Mouse (Mus musculus): Measurements from ENCODE around the gene Zfp688. TPM values are rescaled to one million over a fixed set of nuclear protein-coding genes. Genes with fewer than 3 reads are reported as not detected.
"Not testable (repeated sequence)": the region's sequence is repeated elsewhere in the genome, so short reads cannot be mapped to it uniquely, and the experiment has no call there.

Gene Zfp688
- polyA plus RNA-seq, 1 experiment from 2014 or later, result 12.0 TPM

DNA sequence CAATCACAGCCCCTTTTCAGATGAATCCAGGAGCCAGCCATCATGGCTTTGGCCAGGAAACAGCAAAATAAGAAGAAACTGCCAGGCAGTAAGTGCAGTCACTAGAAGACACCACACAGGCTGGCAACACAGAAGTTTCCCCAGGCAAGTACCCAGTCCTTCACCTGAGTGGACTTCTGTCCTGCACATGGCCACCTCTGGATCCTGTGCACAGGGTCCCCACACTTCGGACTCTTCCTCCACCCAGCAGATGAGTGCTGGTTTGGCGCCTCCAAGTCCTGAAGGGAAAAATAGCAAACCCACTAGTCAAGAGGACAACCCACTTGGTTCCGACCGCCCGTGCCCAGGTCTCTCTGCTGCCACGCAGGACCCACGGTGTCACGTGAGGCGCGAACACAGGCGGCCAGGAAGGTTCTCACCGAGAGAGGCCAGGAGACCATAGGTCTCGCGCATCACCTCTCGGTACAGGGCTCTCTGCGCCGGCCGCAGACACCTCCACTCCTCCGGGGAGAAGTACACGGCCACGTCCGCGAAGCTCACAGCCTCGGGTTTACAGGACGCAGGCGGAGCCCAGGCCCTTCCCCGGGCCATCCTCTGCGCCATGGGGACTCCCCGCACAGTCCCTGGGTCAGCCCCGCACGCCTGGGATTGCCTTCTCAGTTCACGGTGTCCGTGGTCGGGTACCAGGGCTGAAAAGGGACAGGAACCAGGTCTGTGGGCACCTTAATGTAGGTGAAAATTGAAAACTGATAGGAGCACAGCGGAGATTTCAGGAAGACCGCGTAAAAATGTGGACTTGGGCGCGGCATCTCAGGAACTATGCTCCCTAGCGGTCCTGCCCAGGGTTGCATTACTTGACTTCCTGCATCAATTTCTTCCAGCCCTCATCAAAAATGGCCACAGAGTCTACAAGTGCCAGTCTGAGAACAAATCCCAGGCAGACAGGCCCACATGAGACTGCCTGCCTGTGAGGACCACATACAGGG is 15.6 kb downstream of the Zfp688 start, which contains the start of gene Zfp764:
Gene Zfp764, minus strand, starts transcription at position 821 of the 986 bp plus-strand sequence.
- H3K9me3 ChIP-seq (replicated peaks); H3K36me3 ChIP-seq; H3K27me3 ChIP-seq; H3K4me1 ChIP-seq (replicated peaks): not testable (repeated sequence)
- Histone ChIP-seq H3K27ac (peak within 1 kb of the TSS; percentile 76), H3K4me2 (peak within 1 kb of the TSS; percentile 96), H3K4me3 (peak within 1 kb of the TSS; percentile 67), H3K9ac (peak within 1 kb of the TSS; percentile 78)
- ATAC-seq (replicated peaks; ENCODE audit: insufficient number of reproducible peaks, insufficient read depth, low FRiP score, low read depth), result peak; percentile 83
- WGBS, result 3% methylated on average over 40 of the region's 40 CpGs

DNA sequence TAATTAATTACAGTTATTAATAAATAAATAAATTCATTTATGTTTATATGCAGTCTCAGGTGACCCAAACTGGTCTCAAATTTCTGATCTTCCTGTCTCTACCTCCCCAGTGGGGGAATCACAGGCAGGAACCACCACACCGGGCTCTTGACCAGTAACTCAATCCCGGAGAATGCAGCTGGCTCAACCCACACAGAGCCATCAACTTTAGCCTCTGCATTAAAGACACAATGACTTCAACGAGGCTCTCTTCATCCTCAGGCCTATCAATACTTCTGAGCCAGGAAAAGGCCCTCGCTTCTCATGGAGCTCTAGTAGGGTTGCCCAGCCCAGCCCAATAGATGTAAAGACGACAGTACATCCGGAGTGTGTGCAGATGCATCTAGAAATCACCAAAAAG is 17.8 kb downstream of the Zfp688 start:
- H3K9ac ChIP-seq; H3K4me3 ChIP-seq; H3K4me2 ChIP-seq; H3K27me3 ChIP-seq; H3K4me1 ChIP-seq (replicated peaks); H3K9me3 ChIP-seq (replicated peaks); H3K36me3 ChIP-seq; ATAC-seq (replicated peaks; ENCODE audit: insufficient number of reproducible peaks, insufficient read depth, low FRiP score, low read depth); H3K27ac ChIP-seq: not testable (repeated sequence)
- WGBS, result 92% methylated on average over 6 of the region's 6 CpGs

DNA sequence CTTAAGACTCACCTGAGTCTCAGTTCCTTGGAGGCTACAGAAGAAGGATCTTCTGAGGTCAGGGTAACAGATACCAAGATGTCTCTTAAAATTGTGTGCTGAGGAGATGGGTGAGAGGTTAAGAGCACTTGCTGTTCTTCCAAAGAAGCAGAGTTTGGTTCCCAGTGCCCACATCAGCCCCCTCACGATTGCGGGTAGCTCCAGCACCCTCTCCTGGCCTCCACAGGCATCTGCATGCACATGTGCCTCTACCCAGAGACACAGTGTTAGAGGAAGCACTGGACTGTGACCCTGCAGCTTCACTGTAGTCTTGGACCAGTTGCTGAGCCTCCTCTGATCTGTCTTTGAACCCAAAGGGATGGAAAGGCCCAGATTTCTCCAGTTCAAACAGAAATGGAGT is 18.9 kb downstream of the Zfp688 start:
- Histone ChIP-seq H3K27ac (no peak overlapping the region), H3K36me3 (peaks cover 4% of the 10 kb centered on the region; the same call in 1 of the 2 replicates), H3K4me2 (no peak overlapping the region), H3K9ac (no peak overlapping the region), H3K4me1 (replicated peaks) (0 out of 2 replicates have a peak, but pooled peaks cover 5% of the 10 kb centered on the region), H3K9me3 (replicated peaks) (no peaks in the 10 kb centered on the region), H3K4me3 (no peak overlapping the region), H3K27me3 (no peaks in the 10 kb centered on the region)
- ATAC-seq (replicated peaks; ENCODE audit: insufficient number of reproducible peaks, insufficient read depth, low FRiP score, low read depth), result no peak
- 45% methylated on average over 2 of the region's 2 CpGs for WGBS

DNA sequence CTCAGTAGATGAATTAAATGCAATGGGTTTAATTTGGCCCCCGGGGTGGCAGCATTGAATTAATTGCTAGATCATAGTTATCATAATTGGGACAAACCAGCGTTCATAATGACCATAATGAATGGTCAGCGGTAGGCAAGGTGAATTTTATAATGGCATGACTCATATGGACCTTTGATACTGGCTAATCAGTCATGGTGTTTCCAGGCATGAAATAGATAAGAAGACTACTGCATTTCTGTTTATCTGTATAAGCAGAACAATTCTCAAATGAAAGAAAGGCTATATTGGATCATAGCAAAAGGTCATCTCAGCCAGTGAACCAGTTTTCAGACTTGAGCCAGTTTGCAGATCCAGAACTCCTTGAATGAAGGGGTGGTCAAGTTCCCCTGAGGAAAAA is 21.5 kb downstream of the Zfp688 start:
- Histone ChIP-seq H3K9ac (no peak overlapping the region), H3K4me2 (no peak overlapping the region), H3K27ac (no peak overlapping the region), H3K4me1 (replicated peaks) (no peaks in the 10 kb centered on the region), H3K36me3 (peaks cover 4% of the 10 kb centered on the region; the same call in 1 of the 2 replicates), H3K4me3 (no peak overlapping the region), H3K27me3 (no peaks in the 10 kb centered on the region), H3K9me3 (replicated peaks) (no peaks in the 10 kb centered on the region)
- WGBS, result 63% methylated on average over 3 of the region's 3 CpGs
- ATAC-seq (replicated peaks; ENCODE audit: insufficient number of reproducible peaks, insufficient read depth, low FRiP score, low read depth), result no peak

GRCm38 (mm10) chr7:127393944-127394333 is 27.9 kb downstream of the Zfp688 start:
- Histone ChIP-seq H3K27ac (peak overlapping the region; percentile 94), H3K9me3 (replicated peaks) (no peaks in the 10 kb centered on the region), H3K9ac (peak overlapping the region; percentile 42), H3K36me3 (peaks cover 10% of the 10 kb centered on the region; the same call in 1 of the 2 replicates), H3K4me3 (peak overlapping the region; percentile 82), H3K4me2 (peak overlapping the region; percentile 65), H3K4me1 (replicated peaks) (peaks cover 16% of the 10 kb centered on the region), H3K27me3 (no peaks in the 10 kb centered on the region)
- WGBS, result 9% methylated on average over 7 of the region's 7 CpGs
- no peak for ATAC-seq (replicated peaks; ENCODE audit: insufficient number of reproducible peaks, insufficient read depth, low FRiP score, low read depth)

- H3K9me3 ChIP-seq (replicated peaks), result no peaks in the 10 kb centered on the region
- peak within 1 kb of the TSS; percentile 82 for H3K4me3 ChIP-seq
- H3K9ac ChIP-seq, result peak within 1 kb of the TSS; percentile 87
- peak within 1 kb of the TSS; percentile 94 for H3K27ac ChIP-seq
- H3K4me1 ChIP-seq (replicated peaks), result peaks cover 16% of the 10 kb centered on the region
- H3K4me2 ChIP-seq, result peak within 1 kb of the TSS; percentile 65
- WGBS, result under 1% methylated on average over 45 of the region's 45 CpGs
- no peaks in the 10 kb centered on the region for H3K27me3 ChIP-seq
- peaks cover 10% of the 10 kb centered on the region; the same call in 1 of the 2 replicates for H3K36me3 ChIP-seq
- ATAC-seq (replicated peaks; ENCODE audit: insufficient number of reproducible peaks, insufficient read depth, low FRiP score, low read depth), result peak; percentile 95
These were observed 28.5 kb downstream of the Zfp688 start, which contains the start of gene E430018J23Rik for GRCm38 (mm10) chr7:127393157-127393943. Gene E430018J23Rik, minus strand, starts transcription at chr7:127393629.

DNA sequence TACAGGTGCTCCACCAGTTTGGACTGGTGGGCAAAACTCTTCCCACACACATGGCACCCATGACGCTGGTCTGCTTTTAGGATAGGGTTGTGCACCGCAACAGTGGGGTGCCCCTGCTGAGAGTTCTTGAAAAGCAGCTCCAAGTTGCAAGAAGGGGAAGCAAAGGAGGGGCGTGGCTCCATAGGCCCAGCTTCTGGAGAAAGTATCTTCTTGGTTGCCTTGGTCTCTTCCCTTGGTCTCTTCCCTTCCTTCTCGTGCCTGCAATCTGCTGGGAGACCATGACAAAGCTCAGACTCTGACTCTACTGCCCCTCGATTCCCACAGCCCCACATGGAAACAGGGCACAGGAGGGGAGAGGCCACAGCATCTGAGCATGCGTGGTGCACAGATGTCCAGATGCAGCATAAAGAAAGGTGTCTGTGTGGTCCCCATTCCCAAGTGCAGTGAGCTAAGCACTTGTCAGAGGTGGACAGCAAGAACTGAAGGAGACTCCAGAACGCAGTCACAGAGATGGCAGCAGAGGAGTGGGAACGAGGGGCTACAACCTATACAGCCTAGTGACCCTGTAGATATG is 29.5 kb downstream of the Zfp688 start:
- H3K4me2 ChIP-seq, result peak overlapping the region; percentile 65
- peak overlapping the region; percentile 82 for H3K4me3 ChIP-seq
- no peaks in the 10 kb centered on the region for H3K27me3 ChIP-seq
- ATAC-seq (replicated peaks; ENCODE audit: insufficient number of reproducible peaks, insufficient read depth, low FRiP score, low read depth), result no peak
- H3K36me3 ChIP-seq, result peaks cover 10% of the 10 kb centered on the region; the same call in 1 of the 2 replicates
- WGBS, result 84% methylated on average over 8 of the region's 8 CpGs
- H3K9ac ChIP-seq, result peak overlapping the region; percentile 87
- H3K9me3 ChIP-seq (replicated peaks), result no peaks in the 10 kb centered on the region
- peaks cover 16% of the 10 kb centered on the region for H3K4me1 ChIP-seq (replicated peaks)
- H3K27ac ChIP-seq, result 0 out of 2 replicates have a peak overlapping the region, but pooled peaks have one; percentile 94

GRCm38 (mm10) chr7:127391538-127391937 is 30.3 kb downstream of the Zfp688 start:
- no peaks in the 10 kb centered on the region for H3K9me3 ChIP-seq (replicated peaks)
- H3K4me1 ChIP-seq (replicated peaks), result peaks cover 17% of the 10 kb centered on the region
- no peaks in the 10 kb centered on the region for H3K27me3 ChIP-seq
- H3K36me3 ChIP-seq, result peaks cover 10% of the 10 kb centered on the region; the same call in 1 of the 2 replicates
- 93% methylated on average over 16 of the region's 16 CpGs for whole genome bisulfite sequencing
- no peak for ATAC-seq (replicated peaks; ENCODE audit: insufficient number of reproducible peaks, insufficient read depth, low FRiP score, low read depth)
- H3K27ac ChIP-seq, result no peak overlapping the region
- H3K4me2 ChIP-seq, result no peak overlapping the region
- no peak overlapping the region for H3K4me3 ChIP-seq
- no peak overlapping the region for H3K9ac ChIP-seq

DNA sequence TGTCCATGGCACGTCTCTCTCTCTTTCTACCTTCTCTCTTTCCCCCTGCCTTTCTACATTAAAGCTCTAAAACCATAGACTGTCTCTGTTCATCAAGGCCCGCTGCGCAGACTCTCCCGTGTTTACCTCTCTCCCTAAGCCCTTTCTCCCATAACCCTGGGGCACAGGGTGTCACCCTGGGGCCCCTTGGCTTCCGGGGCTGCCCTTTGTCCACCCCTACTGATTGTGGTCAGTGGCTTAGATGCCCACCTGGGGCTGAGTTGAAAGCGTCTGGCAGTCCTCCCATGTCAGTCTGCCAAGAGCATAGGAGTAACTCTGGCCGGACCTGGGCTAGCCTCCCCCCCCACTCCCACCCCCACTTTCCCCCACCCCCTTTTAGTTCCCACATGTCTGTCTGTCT is 31.6 kb downstream of the Zfp688 start:
- Histone ChIP-seq H3K36me3 (peaks cover 10% of the 10 kb centered on the region; the same call in 1 of the 2 replicates), H3K27me3 (no peaks in the 10 kb centered on the region), H3K4me2 (no peak overlapping the region), H3K27ac (no peak overlapping the region), H3K4me1 (replicated peaks) (peaks cover 22% of the 10 kb centered on the region), H3K9ac (no peak overlapping the region), H3K4me3 (no peak overlapping the region), H3K9me3 (replicated peaks) (no peaks in the 10 kb centered on the region)
- WGBS, result 79% methylated on average over 7 of the region's 7 CpGs
- no peak for ATAC-seq (replicated peaks; ENCODE audit: insufficient number of reproducible peaks, insufficient read depth, low FRiP score, low read depth)

DNA sequence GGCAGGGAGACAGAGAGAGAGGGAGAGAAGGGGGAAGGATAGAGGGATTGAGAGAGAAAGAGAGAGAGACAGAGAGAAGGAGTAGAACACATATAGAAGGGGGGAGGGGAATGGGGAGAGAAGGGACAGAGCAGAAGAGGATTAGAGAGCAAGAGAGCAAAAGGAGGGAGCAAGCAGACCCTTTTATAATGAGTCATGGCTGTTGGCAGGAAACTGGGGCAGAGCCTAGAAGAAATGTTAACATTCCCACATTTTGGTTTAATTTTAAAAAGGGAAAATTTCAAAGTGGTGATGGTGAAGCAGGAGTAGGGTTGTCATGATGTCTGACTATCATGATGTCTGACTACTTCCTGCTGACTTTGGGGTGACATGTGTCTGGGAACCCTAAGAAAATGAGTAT is 33.7 kb downstream of the Zfp688 start:
- H3K36me3 ChIP-seq, result peaks cover 21% of the 10 kb centered on the region
- peaks cover 14% of the 10 kb centered on the region for H3K4me1 ChIP-seq (replicated peaks)
- H3K4me3 ChIP-seq, result not testable (repeated sequence)

More for the DNA sequence above, 33.7 kb downstream of the Zfp688 start:
- not testable (repeated sequence) for H3K27me3 ChIP-seq; ATAC-seq (replicated peaks; ENCODE audit: insufficient number of reproducible peaks, insufficient read depth, low FRiP score, low read depth); H3K9me3 ChIP-seq (replicated peaks); H3K27ac ChIP-seq; H3K9ac ChIP-seq; H3K4me2 ChIP-seq
